Mouse (Mus musculus): Measurements from ENCODE around the gene Ugt1a8.

Gene Ugt1a8

DNA sequence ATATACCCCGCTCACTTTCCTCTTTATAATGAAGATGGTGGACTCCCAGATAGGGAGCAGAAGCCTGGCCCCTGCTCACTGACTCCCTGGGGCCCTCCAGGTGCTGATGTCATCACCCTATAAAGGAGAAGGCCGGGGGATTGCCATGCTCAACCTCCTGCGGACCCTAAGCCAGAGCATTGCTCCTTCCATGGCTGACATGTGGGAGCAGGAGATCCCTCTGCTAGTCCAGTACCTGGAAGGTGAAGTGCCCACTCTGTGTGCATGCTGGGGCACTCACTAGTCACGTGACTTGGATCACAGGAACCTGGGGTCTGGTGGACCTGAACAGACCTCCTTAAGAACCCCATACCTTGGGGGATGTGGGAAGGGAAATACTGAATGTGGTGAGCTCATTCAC lies 153.0 kb downstream of the Ugt1a8 start:
- no peak for DNase-seq

DNA sequence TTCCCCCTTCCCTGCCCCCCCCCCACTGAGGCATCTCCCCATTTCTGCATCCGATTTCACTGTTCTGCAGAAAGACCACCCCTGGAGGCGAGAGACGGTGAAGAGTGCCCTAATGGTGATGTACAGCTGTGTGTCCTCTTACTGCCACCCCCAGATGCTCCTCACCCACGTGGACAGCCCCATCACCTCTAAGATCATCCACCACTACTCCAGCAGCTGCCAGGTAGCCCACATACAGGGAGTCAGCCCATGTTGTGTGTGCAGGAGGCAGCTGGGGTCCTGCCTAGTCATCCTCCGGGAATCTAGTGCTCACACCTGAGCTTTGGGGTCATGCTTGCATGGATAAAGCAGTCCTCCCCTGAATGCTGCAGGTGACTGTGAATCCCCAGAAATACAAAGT lies 156.2 kb downstream of the Ugt1a8 start:
- DNase-seq = no peak

DNA sequence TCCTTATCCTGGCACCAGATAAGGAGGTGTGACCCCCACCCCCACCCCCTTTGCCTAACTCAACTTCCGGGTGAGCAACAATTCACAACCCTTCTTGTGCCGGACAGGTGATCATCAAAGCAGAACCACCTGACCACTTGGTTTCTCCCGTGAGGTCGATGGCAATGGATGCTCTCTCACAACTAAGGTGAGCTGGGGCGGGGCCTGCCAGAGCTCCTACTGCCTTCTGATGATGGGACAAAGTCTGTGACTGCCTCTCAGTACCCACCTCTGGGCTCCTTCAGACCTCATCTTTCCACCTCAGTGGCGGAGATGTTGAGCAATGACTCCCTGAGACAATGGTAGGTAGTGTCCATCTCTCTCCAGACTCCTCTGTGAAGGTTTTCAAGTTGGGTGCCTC lies 158.3 kb downstream of the Ugt1a8 start:
- no peak for DNase-seq

DNA sequence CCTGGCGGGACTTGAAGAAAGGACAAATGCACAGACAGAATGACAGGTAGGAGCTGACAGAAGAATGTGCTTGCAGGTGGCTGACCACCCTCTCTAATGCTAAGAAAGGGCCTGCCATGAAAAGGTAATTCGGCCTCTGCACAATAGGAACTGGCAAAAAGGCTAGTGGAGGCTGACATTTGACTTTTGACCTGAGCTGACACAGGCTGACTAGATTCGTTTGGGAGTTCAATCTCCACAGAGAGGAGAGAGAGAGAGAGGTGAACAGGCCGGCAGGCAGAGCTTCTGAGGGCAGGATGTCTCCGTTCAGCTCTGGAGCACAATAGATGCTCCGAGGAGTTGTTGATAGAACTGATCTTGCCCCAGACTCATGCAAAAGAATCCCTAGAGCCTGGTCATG lies 158.8 kb downstream of the Ugt1a8 start:
- DNase-seq = no peak

DNA sequence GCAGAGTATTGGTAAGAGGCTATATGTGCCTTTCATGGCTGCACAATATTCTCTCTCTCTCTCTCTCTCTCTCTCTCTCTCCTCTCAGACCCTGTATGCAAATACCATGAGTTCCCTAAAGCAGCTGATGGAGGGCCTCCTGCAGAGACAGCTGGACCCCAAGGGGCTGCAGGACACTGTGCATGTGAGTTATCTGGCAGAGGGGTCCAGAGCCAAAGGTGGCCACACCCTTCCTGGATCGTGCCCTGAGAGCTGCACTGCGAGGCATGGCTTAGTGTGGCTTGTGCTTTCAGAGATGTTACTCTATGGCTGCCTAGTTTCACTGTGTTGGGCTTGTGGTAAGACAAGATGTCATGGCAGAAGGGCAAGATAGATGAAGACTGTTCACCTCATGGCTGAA lies 160.0 kb downstream of the Ugt1a8 start:
- DNase-seq = no peak

DNA sequence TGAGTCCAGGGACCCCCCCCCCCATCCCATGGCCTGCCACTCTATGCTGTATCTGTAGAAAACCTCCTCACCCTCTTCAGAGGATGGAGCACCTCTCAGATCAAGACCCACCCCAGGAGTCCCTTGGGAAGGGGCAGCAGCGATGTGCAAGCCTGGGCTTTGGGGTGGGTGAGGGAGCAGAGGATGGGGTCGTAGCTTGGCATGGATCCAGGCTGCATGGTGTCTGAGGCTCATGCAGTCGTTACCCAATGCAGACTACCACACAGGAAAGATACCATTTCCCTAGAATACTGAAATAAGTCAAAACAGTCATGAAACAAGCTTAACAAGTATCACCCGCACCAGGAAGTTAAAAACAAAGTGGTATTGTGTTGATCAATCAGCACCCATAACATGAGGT lies 161.0 kb downstream of the Ugt1a8 start:
- DNase-seq = no peak

DNA sequence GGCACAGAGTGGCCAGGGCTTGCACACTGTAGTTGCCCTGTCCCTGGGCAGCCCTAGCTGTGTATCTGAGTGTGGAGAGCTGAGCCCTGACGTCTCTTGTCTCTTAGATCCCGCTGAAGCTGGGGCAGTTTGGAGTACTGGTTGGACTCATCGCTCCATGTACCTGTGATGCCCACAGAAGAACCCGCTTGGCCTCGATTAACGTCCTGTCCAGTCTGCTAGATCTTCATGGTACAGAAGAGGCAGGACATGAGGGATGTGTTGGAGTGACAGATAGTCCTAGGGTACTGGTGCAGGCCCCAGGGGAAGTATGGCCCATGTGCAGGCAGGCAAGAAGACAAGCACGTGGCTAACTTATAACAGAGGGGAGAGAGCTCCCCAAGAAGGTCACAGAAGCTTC lies 162.0 kb downstream of the Ugt1a8 start:
- DNase-seq = no peak

DNA sequence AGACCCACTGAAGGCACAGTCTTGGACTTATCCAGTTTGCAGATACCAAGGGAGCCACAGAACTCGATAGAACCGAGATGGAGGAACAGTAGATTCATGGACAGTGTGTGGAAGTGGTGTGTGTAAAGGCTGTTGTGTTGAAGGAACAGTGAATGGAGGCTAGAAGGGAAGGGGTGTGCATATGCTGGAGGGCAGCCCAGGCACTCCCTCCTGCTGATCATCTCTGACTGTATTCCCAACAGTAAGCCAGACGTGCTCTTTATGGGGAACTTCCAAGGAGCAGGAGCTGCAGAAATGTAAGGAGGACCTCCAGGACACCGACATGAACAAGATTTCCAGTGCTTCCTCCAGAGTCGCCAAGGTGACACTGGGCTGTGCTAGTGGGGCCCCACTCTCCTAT lies 162.4 kb downstream of the Ugt1a8 start:
- DNase-seq = no peak

DNA sequence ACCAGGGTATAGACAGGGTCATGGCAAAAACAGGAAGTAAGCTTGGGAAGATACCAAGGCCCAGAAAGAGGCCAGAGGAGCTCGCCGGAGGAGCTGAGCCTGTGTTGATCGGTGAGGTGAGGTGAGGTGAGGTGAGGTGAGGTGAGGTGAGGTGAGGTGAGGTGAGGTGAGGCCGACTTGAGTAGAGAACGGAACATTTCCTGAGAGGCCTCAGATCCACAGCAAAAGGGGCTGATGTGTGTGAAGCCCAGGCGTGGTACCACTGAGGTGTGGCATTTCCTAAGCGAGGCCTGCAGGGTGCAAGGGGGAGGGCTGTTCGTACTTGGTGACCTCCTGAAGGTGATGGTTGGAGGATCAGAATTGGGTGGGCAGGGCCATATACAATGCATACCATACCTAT lies 165.5 kb downstream of the Ugt1a8 start:
- DNase-seq = no peak

DNA sequence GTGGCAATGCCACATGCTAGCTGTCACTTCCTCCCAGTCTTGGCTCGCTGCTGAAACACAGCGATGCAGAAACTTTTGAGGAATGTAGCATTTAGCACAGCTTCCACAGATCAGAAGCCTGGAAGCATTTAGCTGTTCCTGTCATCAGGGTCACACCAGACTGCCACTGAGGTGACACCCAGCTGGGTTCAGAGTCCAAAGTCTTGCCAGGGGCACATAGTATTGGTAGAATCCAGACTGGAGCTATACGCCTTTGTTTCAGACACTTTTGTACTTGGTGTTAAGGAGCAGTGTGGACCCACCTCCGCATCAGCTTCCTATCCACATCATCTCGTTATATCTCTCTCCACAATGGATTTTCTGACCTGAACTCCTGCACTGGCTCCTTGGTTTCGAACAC lies 165.9 kb downstream of the Ugt1a8 start:
- no peak for DNase-seq

DNA sequence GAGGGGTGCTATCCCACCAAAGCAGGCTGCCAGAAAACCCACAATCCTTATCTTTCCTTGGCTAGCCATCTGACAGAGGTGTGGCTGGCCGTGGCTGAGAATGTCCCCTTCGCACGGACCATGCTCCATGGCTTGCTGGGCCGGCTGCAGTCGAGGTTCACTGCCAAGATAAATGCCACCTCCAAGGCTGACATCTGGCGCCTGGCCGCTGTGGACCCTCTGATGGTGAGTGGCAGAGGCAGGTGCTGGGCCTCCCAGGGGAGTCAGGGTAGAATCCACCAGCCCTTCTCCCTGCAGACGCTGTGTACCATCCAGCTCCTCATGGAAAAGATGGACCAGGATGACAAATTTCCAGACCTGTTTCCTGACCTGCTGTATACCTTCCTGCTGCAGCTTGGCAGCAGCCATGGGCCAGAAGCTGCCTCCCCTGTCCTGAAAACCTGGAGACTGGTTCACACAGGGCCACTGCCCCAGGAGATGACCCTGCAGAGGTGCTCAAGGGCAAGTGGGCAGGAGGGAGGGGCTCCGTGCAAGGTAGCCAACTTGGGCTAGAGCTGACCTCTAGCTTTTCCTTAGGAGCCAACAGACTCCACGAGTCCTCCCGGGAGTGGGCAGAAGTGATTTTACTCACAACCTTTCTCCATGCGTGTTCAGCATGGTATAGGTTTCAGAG lies 167.3 kb downstream of the Ugt1a8 start:
- no peak for DNase-seq

DNA sequence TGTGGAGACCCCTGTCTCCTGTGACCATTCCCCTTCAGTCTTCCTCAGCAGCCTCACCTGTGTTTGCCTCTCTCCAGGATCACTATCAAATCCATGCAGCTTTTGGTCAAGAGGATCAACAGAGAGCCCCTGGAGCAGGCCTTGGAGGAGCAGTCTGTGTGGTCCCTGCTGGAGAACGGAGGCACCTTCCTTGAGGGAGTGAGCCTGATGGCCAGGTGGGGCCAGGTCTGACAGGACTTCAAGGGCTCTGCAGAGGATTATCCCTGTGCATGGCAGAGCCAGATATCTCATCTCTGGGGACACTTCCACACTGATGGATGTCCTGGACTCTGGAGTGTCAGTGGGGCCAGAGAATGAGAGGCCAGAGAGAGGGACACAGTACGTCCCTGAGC lies 167.8 kb downstream of the Ugt1a8 start:
- DNase-seq = no peak

DNA sequence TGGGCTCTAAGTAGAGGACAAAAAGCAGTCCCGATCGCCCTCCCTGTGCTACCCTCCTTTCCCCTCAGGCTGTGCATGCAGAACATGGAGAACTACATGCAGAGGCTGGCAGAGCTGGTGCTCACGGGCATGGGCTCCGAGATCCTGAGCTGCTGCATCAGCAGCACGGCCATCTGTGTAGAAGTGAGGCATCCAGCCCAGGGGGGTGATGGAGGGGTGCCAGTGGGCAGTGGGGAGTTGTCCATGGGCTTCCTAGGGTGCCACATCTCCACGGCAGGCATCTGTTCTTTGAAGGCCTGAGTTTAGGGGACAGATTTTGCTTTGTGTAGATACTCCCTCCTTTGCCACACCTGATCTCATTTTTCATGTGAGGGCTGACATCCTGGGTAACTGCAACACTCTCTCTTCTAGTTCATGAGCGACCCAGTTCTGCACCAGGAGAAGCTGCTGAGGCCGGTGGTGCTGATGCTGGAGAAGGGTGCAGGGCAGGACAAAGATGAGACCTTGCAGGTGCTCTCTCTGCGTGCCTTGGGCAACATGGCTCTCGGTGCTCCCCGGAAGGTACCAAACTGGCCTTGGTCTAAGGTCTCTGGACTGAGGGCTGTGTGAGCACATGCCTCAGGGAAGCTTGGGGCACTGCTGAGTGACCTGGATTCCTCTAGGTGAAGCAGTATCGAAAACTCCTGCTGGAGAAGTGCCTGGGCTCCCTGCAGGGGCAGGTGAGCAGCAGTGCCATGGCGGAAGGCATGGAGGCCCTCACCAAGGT lies 168.6 kb downstream of the Ugt1a8 start:
- no peak for DNase-seq

DNA sequence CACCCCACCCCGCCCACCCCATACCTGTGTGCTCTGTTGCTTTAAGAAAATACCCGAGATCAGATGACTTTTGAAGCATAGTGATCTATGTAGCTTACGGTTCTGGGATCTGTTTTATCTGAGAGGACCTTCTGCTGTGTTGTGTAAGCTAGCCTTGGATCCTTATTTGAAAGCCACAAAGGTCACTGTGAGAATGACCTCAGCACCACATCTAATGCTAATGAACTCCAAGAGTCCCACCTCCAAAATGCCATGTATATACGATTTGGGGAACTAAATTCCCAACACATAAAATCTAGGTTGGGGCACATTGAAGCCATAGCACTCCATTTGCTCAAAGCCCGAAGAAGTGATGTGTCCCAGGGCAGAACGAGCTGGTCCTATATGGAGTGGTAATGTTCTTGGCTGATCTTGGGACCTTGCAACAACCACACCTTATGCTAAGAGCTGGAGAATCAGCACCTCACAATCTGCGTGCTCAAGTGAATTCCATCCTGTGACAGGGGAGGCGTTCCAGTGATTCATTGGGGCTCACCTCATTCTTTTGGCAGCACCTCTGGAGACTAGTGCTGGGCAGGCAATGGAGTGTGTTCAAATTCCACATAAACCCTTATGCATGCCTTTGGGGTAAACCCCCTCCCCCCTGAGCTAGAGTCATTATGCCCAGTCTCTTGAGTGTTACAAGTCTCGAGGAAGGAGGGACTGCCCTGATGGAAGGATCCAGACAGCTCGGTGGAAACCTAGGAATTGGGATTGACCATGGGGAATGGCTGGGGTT lies 169.5 kb downstream of the Ugt1a8 start:
- DNase-seq = no peak

DNA sequence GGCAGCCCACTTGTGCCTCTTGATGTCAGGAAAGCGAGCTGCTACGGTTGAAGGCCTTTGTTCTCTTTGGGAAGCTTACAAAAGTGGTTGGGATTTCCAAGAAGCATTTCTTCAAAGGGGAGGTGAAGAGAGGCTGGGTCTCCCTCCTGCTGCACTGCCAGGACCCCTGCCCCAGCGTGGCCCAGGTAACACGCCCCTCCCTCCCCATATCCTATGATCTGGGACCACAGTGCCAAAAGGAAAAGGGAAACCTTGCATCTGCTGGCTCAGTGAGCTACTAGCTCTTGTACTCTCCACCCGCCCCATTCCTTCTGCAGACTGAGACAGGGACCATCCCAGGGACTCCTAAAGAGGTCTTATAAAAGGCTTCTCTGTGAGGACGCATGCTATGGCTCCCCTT lies 170.1 kb downstream of the Ugt1a8 start:
- DNase-seq = no peak

DNA sequence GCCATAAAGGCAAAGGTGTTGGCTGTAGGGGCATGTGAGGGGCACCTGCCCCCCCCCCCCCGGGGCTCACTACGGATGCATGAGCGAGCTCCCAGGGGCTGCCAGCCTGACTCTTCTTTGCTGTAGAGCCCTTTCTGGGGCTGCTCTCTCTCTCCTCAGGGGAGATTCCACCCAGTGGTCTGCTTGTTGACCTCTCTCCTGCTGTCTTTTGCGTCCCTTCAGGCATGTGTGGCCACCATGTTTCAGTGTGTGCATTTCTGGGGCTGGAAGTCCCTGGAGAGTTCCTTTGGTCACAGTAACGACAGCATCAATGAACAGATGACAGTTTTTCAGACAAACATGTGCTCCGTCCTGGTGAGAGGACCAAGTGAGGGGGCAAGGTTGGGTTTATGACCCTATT lies 170.7 kb downstream of the Ugt1a8 start:
- no peak for DNase-seq

DNA sequence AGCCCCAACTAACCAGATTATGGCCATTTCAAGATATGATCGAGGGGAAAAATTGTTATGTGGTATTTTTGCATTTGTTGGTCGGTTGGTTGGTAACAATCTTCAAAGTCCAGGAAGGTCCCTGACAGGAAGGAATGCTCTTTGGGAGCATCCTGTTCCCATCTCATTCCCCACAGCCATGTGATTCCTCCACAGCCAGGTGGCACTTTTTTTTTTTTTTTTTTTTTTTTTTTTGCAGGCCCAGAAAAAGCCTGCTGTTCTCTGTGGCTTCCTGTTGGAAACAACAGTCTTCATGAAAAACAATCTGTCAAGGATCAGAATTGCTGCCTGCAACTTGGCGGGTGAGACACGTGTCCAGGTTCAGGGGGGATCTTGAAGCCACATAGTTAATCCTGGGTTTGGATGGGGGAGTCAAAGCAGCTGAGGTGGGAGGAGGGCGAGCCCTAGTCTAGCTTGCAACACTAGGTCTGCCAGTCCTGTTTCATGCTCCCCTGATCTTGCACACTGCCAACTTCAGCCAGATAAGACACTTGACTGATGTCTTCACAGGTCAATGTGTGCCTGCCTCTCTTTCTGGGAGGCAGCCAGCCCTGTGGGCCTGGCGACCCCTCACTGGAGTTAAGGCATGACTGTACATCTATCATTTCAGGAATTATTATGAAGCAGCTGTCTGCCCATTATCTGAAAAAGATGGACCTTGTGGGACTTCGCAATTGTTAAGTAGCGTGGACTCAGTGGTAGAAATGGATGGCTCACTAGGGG lies 171.4 kb downstream of the Ugt1a8 start:
- DNase-seq = no peak

DNA sequence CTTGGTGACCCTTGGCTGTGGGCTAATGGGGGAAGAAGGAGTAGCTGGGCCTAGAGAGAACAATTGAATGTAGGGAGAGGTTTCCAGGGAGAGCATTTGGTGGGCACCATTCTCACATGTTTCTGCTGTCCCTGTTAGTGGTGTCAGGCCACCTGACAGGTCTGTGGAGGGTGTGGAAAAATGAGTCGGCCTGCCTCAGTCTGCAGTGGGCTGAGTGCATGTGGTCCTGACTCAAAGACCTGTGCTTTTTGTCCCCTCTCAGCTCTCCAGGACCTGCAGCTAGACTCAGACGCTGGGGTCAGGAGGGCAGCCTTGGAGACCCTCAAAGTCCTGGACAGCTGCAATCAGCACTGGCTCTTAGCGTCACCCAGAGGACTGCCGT lies 172.0 kb downstream of the Ugt1a8 start:
- no peak for DNase-seq

DNA sequence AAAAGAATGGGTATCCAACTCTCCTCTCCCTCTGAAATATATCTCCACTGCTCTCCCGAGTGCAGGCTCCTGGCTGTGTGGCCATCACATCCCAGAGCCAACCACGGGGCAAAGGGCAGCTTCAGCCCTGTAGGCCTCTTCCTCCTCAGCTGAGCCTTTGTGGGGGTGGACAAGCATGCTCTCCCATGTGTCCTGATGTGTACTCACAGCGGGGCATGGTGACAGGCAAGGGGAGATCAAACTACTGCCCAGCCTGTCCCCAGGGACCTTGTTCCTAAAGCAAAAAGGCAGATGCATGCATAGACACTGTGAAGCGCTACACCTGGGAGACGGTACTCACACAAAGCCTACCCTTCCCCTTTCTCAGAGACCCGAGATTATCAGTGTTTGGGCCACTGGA lies 172.5 kb downstream of the Ugt1a8 start:
- DNase-seq = no peak

DNA sequence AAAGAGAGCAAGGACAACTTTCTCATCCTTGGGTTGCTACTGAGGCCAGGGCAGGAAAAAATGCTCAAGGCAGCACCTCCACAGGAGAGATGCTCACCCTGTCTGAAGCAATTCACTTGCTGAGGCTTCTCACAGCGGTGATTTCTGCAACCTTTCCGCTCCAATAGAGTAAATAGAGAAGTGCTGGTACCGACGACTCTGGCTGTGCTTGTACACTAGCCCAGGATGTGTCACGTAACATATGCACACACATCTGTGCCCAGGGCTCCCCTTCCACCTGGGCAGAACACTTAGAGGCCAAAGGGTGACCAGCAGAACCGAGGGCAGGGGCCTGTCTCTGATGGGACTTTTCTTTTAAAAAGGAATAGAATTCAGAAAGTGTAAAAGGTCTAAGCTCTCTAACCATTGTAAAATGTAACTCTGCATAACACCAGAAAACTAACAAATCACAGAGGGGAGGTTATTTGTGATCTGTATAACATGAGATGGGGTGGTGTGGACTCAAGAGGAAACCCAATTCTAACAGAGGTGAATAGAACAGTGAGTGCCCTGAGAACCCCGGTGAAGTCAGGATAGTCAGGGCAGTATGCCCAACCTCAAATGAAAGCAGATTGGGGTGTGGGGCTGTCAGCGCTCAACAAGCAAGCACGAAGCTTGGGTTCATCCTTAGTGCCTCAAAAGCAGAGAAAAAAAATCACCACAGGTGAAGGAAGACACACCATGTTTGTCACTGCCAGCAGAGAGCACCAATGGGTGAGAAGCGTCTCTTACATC lies 173.2 kb downstream of the Ugt1a8 start:
- no peak for DNase-seq

DNA sequence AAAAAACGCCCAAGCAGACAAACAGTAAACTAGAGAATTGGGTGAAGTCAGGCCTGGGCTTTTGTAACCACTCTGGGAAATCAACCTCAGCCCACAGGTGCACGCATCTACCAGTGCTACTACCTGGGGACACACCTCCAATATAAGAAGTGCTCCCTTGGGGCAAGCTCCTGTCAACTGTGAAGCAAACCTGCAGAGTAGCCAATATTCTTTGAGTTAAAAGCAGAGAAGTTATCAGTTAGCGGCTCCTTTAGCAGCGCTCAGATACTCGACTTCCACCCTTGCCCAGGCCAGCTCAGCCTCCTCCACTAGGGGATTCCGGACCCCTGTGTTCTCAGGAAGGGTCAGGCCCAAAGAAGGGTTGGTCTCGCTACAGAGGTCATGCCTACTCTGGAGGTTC lies 174.1 kb downstream of the Ugt1a8 start:
- no peak for DNase-seq

DNA sequence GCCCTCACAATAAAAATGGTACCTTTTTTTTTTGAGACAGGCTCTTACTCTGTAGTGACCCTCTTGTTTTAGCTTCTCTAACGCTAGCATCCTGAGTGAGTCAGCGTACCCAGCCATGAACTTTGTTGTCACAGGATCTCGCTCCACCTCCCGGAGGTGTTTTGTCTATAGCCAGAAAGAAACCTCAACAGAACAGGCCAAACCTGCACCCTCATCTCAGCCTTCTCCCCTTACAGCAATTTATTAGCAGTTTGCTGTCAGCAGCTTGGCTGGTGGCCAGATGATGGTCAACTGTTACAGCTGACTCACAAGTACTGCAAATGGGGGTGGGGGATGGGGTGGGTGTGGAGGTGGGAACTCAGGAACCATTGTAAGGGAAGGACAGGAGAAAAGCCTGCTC lies 174.6 kb downstream of the Ugt1a8 start:
- no peak for DNase-seq

DNA sequence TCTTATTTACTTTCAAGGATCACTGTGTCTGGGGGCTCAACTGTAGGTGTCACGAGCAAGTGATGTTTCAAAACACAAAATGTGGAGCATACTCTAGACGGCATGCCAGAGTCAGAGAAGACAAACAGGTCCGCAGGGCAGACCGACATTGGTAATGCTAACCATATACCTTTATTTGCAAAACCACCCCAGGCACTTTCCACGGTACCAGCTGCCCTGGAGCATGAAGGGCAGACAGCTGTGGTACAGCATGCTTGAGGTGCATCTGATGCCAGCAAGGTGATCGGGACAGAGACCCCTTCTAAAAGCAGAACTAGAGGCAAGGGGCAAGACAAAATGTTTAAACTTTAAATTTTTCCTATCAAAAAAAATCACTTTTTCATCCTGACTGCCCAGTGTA lies 175.3 kb downstream of the Ugt1a8 start:
- no peak for DNase-seq

All from thymus, postnatal 14 days (tissue).